Comparison of ENCODE assay signal across 14 mouse cellular contexts in genomic region chrX:135922162-135922561, GRCm38 (mm10).
DNase-seq lines count a peak whose midpoint lies in the region; ATAC-seq and TF ChIP-seq lines count a peak whose summit lies in the region.
"Had no signal": no experiment of that assay in that cellular context is flagged by ENCODE, and none has a peak within 500 bp of the region (broad histone marks: within the 10 kb centered on the region; RNA-seq: fewer than 3 reads in every experiment).

No protein-coding gene starts in this region.

- no peaks in the 10 kb centered on the region for H3K27me3 ChIP-seq in hindbrain, postnatal 0 days (ENCODE audit: insufficient read depth, low read length)
- H3K27me3 ChIP-seq in hindbrain, embryonic 12.5 days, result no peaks in the 10 kb centered on the region
- H3K27me3 ChIP-seq in liver, postnatal 0 days (ENCODE audit: insufficient read depth, low read length), result no peaks in the 10 kb centered on the region
- H3K27me3 ChIP-seq: forebrain, embryonic 15.5 days had no signal

- H3K4me1 ChIP-seq in hindbrain, postnatal 0 days (ENCODE audit: insufficient read depth, low read length), result no peaks in the 10 kb centered on the region
- H3K4me1 ChIP-seq in hindbrain, embryonic 12.5 days, result no peaks in the 10 kb centered on the region
- no peaks in the 10 kb centered on the region for H3K4me1 ChIP-seq in liver, postnatal 0 days (ENCODE audit: insufficient read depth)
- H3K4me1 ChIP-seq: embryonic facial prominence, embryonic 13.5 days; forebrain, embryonic 15.5 days had no signal

- no peak overlapping the region for H3K27ac ChIP-seq in hindbrain, postnatal 0 days
- no peak overlapping the region for H3K27ac ChIP-seq in hindbrain, embryonic 12.5 days
- H3K27ac ChIP-seq in liver, postnatal 0 days (ENCODE audit: low read depth), result no peak overlapping the region
- H3K27ac ChIP-seq: embryonic facial prominence, embryonic 13.5 days; forebrain, embryonic 15.5 days; kidney, postnatal 0 days had no signal

- no peaks in the 10 kb centered on the region for H3K9me3 ChIP-seq in hindbrain, postnatal 0 days (ENCODE audit: low read length)
- H3K9me3 ChIP-seq in hindbrain, embryonic 12.5 days (replicated peaks), result no peaks in the 10 kb centered on the region
- no peaks in the 10 kb centered on the region for H3K9me3 ChIP-seq in liver, postnatal 0 days (ENCODE audit: low read length)
- H3K9me3 ChIP-seq: embryonic facial prominence, embryonic 13.5 days; forebrain, embryonic 15.5 days had no signal

- no peak for TF ChIP-seq CTCF in hindbrain, postnatal 0 days (IDR thresholded peaks at IDR 0.05; ENCODE audit: low read depth)
- TF ChIP-seq CTCF in liver, postnatal 0 days (IDR thresholded peaks at IDR 0.05; ENCODE audit: low read depth), result no peak

- intact Hi-C loops in left cerebral cortex, postnatal 25 days (cut with DNase I), result no loop called here
- intact Hi-C loops in heart, postnatal 25 days (cut with DNase I), result no loop called here

- no peak overlapping the region for H3K9ac ChIP-seq in hindbrain, postnatal 0 days (replicated peaks; ENCODE audit: low read length)
- no peak overlapping the region for H3K9ac ChIP-seq in hindbrain, embryonic 12.5 days
- H3K9ac ChIP-seq in liver, postnatal 0 days (replicated peaks), result no peak overlapping the region
- H3K9ac ChIP-seq: embryonic facial prominence, embryonic 13.5 days; forebrain, embryonic 15.5 days; lung, embryonic 14.5 days had no signal

- TF ChIP-seq EP300 in liver, postnatal 0 days (IDR thresholded peaks at IDR 0.05; ENCODE audit: low read depth), result no peak

- WGBS in hindbrain, postnatal 0 days, result 60% methylated on average over 7 of the region's 7 CpGs
- WGBS in hindbrain, embryonic 12.5 days, result 75% methylated on average over 7 of the region's 7 CpGs
- WGBS in liver, postnatal 0 days (ENCODE audit: insufficient replicate concordance), result 81% methylated on average over 7 of the region's 7 CpGs

- no peaks in the 10 kb centered on the region for H3K36me3 ChIP-seq in hindbrain, postnatal 0 days (ENCODE audit: insufficient read depth, low read length)
- H3K36me3 ChIP-seq in hindbrain, embryonic 12.5 days, result no peaks in the 10 kb centered on the region
- no peaks in the 10 kb centered on the region for H3K36me3 ChIP-seq in liver, postnatal 0 days (replicated peaks; ENCODE audit: insufficient read depth, low read length)
- H3K36me3 ChIP-seq: embryonic facial prominence, embryonic 13.5 days; forebrain, embryonic 15.5 days had no signal

- peak; percentile 59 for DNase-seq in hindbrain, postnatal 0 days (ENCODE audit: low spot score)
- peak; percentile 25 to 36 for DNase-seq in frontal cortex, adult 2 months (ENCODE audit: extremely low spot score in 1 of 2, low spot score in 1 of 2)
- DNase-seq in left cerebral cortex, postnatal 25 days (ENCODE audit: low spot score in 2 of 2), result peak; percentile 14 to 54
- DNase-seq in right cerebral cortex, postnatal 25 days, result peak; percentile 17
- no peak for DNase-seq in heart, postnatal 25 days (ENCODE audit: low spot score)
- no peak for DNase-seq in liver, postnatal 0 days
- DNase-seq in adrenal gland, adult 8-10 months, result no peak
- DNase-seq: cerebellum, postnatal 14 days; lung, embryonic 14.5 days; thymus, postnatal 14 days had no signal

- H3K4me2 ChIP-seq in hindbrain, postnatal 0 days (ENCODE audit: low read depth, low read length), result no peak overlapping the region
- no peak overlapping the region for H3K4me2 ChIP-seq in hindbrain, embryonic 12.5 days (replicated peaks)
- no peak overlapping the region for H3K4me2 ChIP-seq in liver, postnatal 0 days (ENCODE audit: low read depth, low read length)
- H3K4me2 ChIP-seq: embryonic facial prominence, embryonic 13.5 days; forebrain, embryonic 15.5 days; lung, embryonic 14.5 days had no signal

- H3K4me3 ChIP-seq in hindbrain, postnatal 0 days (ENCODE audit: low read length), result no peak overlapping the region
- H3K4me3 ChIP-seq in hindbrain, embryonic 12.5 days, result no peak overlapping the region
- H3K4me3 ChIP-seq in liver, postnatal 0 days (ENCODE audit: low read depth, low read length), result no peak overlapping the region
- H3K4me3 ChIP-seq: embryonic facial prominence, embryonic 13.5 days; forebrain, embryonic 15.5 days had no signal

- ATAC-seq in hindbrain, postnatal 0 days, result peak; percentile 85
- no peak for ATAC-seq in hindbrain, embryonic 12.5 days (ENCODE audit: low FRiP score)
- ATAC-seq in liver, postnatal 0 days, result no peak
- ATAC-seq: forebrain, embryonic 15.5 days had no signal

Comparison
In these comparisons a context has a peak if more than half of its experiments do, and no peak if none do; other contexts are left out.
1. DNase-seq: peak in hindbrain, postnatal 0 days (single experiment), frontal cortex, adult 2 months (2 of 2), left cerebral cortex, postnatal 25 days (2 of 2) and right cerebral cortex, postnatal 25 days (single experiment); none in heart, postnatal 25 days (single experiment), liver, postnatal 0 days (single experiment) and adrenal gland, adult 8-10 months (single experiment).